ENCODE assay signal across 11 mouse cellular contexts in the genomic region with DNA sequence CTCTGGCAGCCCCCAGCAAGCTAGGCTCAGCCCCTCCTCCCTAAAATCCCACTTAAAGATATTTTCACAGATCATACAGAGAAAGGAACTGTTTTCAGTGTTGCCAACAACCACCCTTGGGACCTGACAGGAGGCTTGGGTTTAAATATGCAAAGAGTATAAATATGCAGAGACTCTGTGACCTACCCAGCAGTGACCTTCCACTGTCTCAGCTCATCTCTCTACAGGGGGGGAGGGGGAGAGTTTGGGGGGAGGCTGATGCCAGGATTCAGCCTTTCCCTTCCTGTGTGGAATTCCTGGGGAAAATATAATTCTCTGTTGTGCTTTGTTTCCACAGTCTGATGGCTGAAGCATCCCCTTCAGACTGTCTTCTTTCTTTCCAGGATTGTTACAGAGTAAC. TPM values are rescaled to one million over a fixed set of nuclear protein-coding genes. Genes with fewer than 3 reads are reported as not detected.
DNase-seq lines count a peak whose midpoint lies in the region; ATAC-seq and TF ChIP-seq lines count a peak whose summit lies in the region.
"Had no signal": no experiment of that assay in that cellular context is flagged by ENCODE, and none has a peak within 500 bp of the region (broad histone marks: within the 10 kb centered on the region; RNA-seq: fewer than 3 reads in every experiment).

No protein-coding gene starts in this region.

- no peaks in the 10 kb centered on the region for H3K27me3 ChIP-seq in lung, embryonic 15.5 days
- H3K27me3 ChIP-seq in forebrain, embryonic 15.5 days: no peaks in the 10 kb centered on the region
- no peaks in the 10 kb centered on the region for H3K27me3 ChIP-seq in limb, embryonic 14.5 days (ENCODE audit: control insufficient read depth, insufficient read depth, low read length)
- H3K27me3 ChIP-seq in neural tube, embryonic 15.5 days (replicated peaks): no peaks in the 10 kb centered on the region
- no peaks in the 10 kb centered on the region for H3K27me3 ChIP-seq in intestine, postnatal 0 days (replicated peaks; ENCODE audit: control insufficient read depth, insufficient read depth, low read length)

- TF ChIP-seq CTCF in intestine, postnatal 0 days (IDR thresholded peaks at IDR 0.05; ENCODE audit: low read depth): no peak

- peak overlapping the region; percentile 19; the same call in 1 of the 2 replicates for H3K27ac ChIP-seq in lung, embryonic 15.5 days
- peak overlapping the region; percentile 86 for H3K27ac ChIP-seq in forebrain, embryonic 15.5 days (replicated peaks)
- H3K27ac ChIP-seq in limb, embryonic 14.5 days (replicated peaks; ENCODE audit: low read depth, low read length): 0 out of 2 replicates have a peak overlapping the region, but pooled peaks have one; percentile 8
- peak overlapping the region; percentile 72 for H3K27ac ChIP-seq in neural tube, embryonic 15.5 days (replicated peaks)
- no peak overlapping the region for H3K27ac ChIP-seq in intestine, postnatal 0 days (ENCODE audit: low read depth, low read length)
- H3K27ac ChIP-seq: kidney, postnatal 0 days; liver, embryonic 15.5 days had no signal

- peaks cover 15% of the 10 kb centered on the region for H3K4me1 ChIP-seq in lung, embryonic 15.5 days
- H3K4me1 ChIP-seq in forebrain, embryonic 15.5 days: peaks cover 24% of the 10 kb centered on the region
- H3K4me1 ChIP-seq in limb, embryonic 14.5 days (ENCODE audit: control insufficient read depth, insufficient read depth, low read length): 0 out of 2 replicates have a peak, but pooled peaks cover 2% of the 10 kb centered on the region
- H3K4me1 ChIP-seq in neural tube, embryonic 15.5 days: peaks cover 23% of the 10 kb centered on the region
- H3K4me1 ChIP-seq in intestine, postnatal 0 days (replicated peaks; ENCODE audit: control insufficient read depth, insufficient read depth, low read length): no peaks in the 10 kb centered on the region

- ATAC-seq in lung, embryonic 15.5 days (ENCODE audit: borderline replicate concordance, extremely low read depth, low FRiP score, low TSS enrichment): no peak
- ATAC-seq in forebrain, embryonic 15.5 days (replicated peaks): no peak
- ATAC-seq in limb, embryonic 14.5 days (ENCODE audit: low FRiP score, low read depth): no peak
- ATAC-seq in neural tube, embryonic 15.5 days (ENCODE audit: low FRiP score): 0 out of 2 replicates have a peak, but pooled peaks have one; percentile 10
- no peak for ATAC-seq in intestine, postnatal 0 days

- no peak overlapping the region for H3K9ac ChIP-seq in lung, embryonic 15.5 days
- no peak overlapping the region for H3K9ac ChIP-seq in forebrain, embryonic 15.5 days (replicated peaks)
- H3K9ac ChIP-seq in limb, embryonic 14.5 days (ENCODE audit: low read depth, low read length, severe bottlenecking): no peak overlapping the region
- H3K9ac ChIP-seq in neural tube, embryonic 15.5 days (replicated peaks): no peak overlapping the region
- no peak overlapping the region for H3K9ac ChIP-seq in intestine, postnatal 0 days (ENCODE audit: low read depth, low read length)
- H3K9ac ChIP-seq: liver, embryonic 15.5 days had no signal

- no peak overlapping the region for H3K4me2 ChIP-seq in lung, embryonic 15.5 days
- H3K4me2 ChIP-seq in forebrain, embryonic 15.5 days (replicated peaks): no peak overlapping the region
- no peak overlapping the region for H3K4me2 ChIP-seq in limb, embryonic 14.5 days (replicated peaks; ENCODE audit: low read depth, low read length, severe bottlenecking)
- H3K4me2 ChIP-seq in neural tube, embryonic 15.5 days: no peak overlapping the region
- H3K4me2 ChIP-seq in intestine, postnatal 0 days (replicated peaks; ENCODE audit: low read depth): no peak overlapping the region
- H3K4me2 ChIP-seq: liver, embryonic 15.5 days had no signal

- H3K36me3 ChIP-seq in lung, embryonic 15.5 days: no peaks in the 10 kb centered on the region
- H3K36me3 ChIP-seq in forebrain, embryonic 15.5 days: no peaks in the 10 kb centered on the region
- no peaks in the 10 kb centered on the region for H3K36me3 ChIP-seq in limb, embryonic 14.5 days (ENCODE audit: control insufficient read depth, insufficient read depth, low read length)
- H3K36me3 ChIP-seq in neural tube, embryonic 15.5 days: no peaks in the 10 kb centered on the region
- no peaks in the 10 kb centered on the region for H3K36me3 ChIP-seq in intestine, postnatal 0 days (ENCODE audit: control insufficient read depth, insufficient read depth)
- H3K36me3 ChIP-seq: liver, embryonic 15.5 days had no signal

- no peak for DNase-seq in lung, postnatal 25 days (ENCODE audit: low spot score)
- DNase-seq in limb, embryonic 14.5 days (ENCODE audit: low spot score): no peak
- DNase-seq in natural killer cell, adult 2 months (ENCODE audit: low spot score in 2 of 2): no peak
- DNase-seq in kidney, adult 8-10 months: no peak
- DNase-seq: thymus, adult 18-20 months had no signal

- TF ChIP-seq POLR2A in limb, embryonic 14.5 days (IDR thresholded peaks at IDR 0.05; ENCODE audit: borderline replicate concordance, extremely low read depth, insufficient read depth, insufficient read length): no peak

- no peaks in the 10 kb centered on the region for H3K9me3 ChIP-seq in lung, embryonic 15.5 days
- no peaks in the 10 kb centered on the region for H3K9me3 ChIP-seq in forebrain, embryonic 15.5 days
- H3K9me3 ChIP-seq in limb, embryonic 14.5 days (ENCODE audit: control insufficient read depth, low read length): no peaks in the 10 kb centered on the region
- H3K9me3 ChIP-seq in neural tube, embryonic 15.5 days (replicated peaks): no peaks in the 10 kb centered on the region
- H3K9me3 ChIP-seq in intestine, postnatal 0 days (ENCODE audit: control insufficient read depth): no peaks in the 10 kb centered on the region
- H3K9me3 ChIP-seq: liver, embryonic 15.5 days had no signal

- H3K4me3 ChIP-seq in lung, embryonic 15.5 days: no peak overlapping the region
- no peak overlapping the region for H3K4me3 ChIP-seq in forebrain, embryonic 15.5 days
- no peak overlapping the region for H3K4me3 ChIP-seq in limb, embryonic 14.5 days (replicated peaks; ENCODE audit: low read length)
- H3K4me3 ChIP-seq in neural tube, embryonic 15.5 days (replicated peaks): no peak overlapping the region
- no peak overlapping the region for H3K4me3 ChIP-seq in intestine, postnatal 0 days (ENCODE audit: low read depth, low read length)
- H3K4me3 ChIP-seq: liver, embryonic 15.5 days had no signal

RNA-seq across cellular contexts. Expression of a gene that starts 9.8 kb away (rescaled TPM):
- polyA plus RNA-seq in lung, embryonic 15.5 days (2015; fragmentation: Nextera tagmentation; extraction: Ambion mirVana): not detected in 2 replicates
- polyA plus RNA-seq in forebrain, embryonic 15.5 days (2015; fragmentation: Nextera tagmentation; extraction: Ambion mirVana): 0.37 and 0.43 TPM in 2 replicates
- not detected in 2 replicates for polyA plus RNA-seq in limb, embryonic 14.5 days (2012; rRNA removed)
- polyA plus RNA-seq in limb, embryonic 14.5 days (2014; fragmentation: Nextera tagmentation; extraction: Ambion mirVana): 0.26 TPM in 1 of 2 replicates, not detected in the other
- polyA plus RNA-seq in neural tube, embryonic 15.5 days (2015; fragmentation: Nextera tagmentation; extraction: Ambion mirVana): 0.46 and 0.50 TPM in 2 replicates
- 10.1 and 11.1 TPM in 2 replicates for polyA plus RNA-seq in intestine, postnatal 0 days (2015; fragmentation: Nextera tagmentation; extraction: Ambion mirVana)

RNA-seq across cellular contexts. Expression of a gene that starts 14.6 kb away (rescaled TPM):
- polyA plus RNA-seq in lung, embryonic 15.5 days (2015; fragmentation: Nextera tagmentation; extraction: Ambion mirVana): 40.2 and 50.4 TPM in 2 replicates
- polyA plus RNA-seq in forebrain, embryonic 15.5 days (2015; fragmentation: Nextera tagmentation; extraction: Ambion mirVana): 64.8 and 65.3 TPM in 2 replicates
- 97.7 and 127 TPM in 2 replicates for polyA plus RNA-seq in limb, embryonic 14.5 days (2012; rRNA removed)
- 33.2 and 39.3 TPM in 2 replicates for polyA plus RNA-seq in limb, embryonic 14.5 days (2014; fragmentation: Nextera tagmentation; extraction: Ambion mirVana)
- polyA plus RNA-seq in neural tube, embryonic 15.5 days (2015; fragmentation: Nextera tagmentation; extraction: Ambion mirVana): 51.1 and 52.8 TPM in 2 replicates
- polyA plus RNA-seq in intestine, postnatal 0 days (2015; fragmentation: Nextera tagmentation; extraction: Ambion mirVana): 9.4 and 9.5 TPM in 2 replicates

RNA-seq across cellular contexts. Expression of a gene that starts 27.4 kb away (rescaled TPM):
- 14.8 and 15.5 TPM in 2 replicates for polyA plus RNA-seq in lung, embryonic 15.5 days (2015; fragmentation: Nextera tagmentation; extraction: Ambion mirVana)
- 39.2 and 45.8 TPM in 2 replicates for polyA plus RNA-seq in forebrain, embryonic 15.5 days (2015; fragmentation: Nextera tagmentation; extraction: Ambion mirVana)
- 34.6 and 43.9 TPM in 2 replicates for polyA plus RNA-seq in limb, embryonic 14.5 days (2012; rRNA removed)
- polyA plus RNA-seq in limb, embryonic 14.5 days (2014; fragmentation: Nextera tagmentation; extraction: Ambion mirVana): 27.1 and 27.8 TPM in 2 replicates
- polyA plus RNA-seq in neural tube, embryonic 15.5 days (2015; fragmentation: Nextera tagmentation; extraction: Ambion mirVana): 39.6 and 41.1 TPM in 2 replicates
- 4.7 and 6.1 TPM in 2 replicates for polyA plus RNA-seq in intestine, postnatal 0 days (2015; fragmentation: Nextera tagmentation; extraction: Ambion mirVana)
